20 mouse cellular contexts compared by ENCODE assay signal in genomic region chr17:8436184-8436583, GRCm38 (mm10). TPM values are rescaled to one million over a fixed set of nuclear protein-coding genes. Genes with fewer than 3 reads are reported as not detected.
DNase-seq lines count a peak whose midpoint lies in the region; ATAC-seq and TF ChIP-seq lines count a peak whose summit lies in the region.
"Had no signal": no experiment of that assay in that cellular context is flagged by ENCODE, and none has a peak within 500 bp of the region (broad histone marks: within the 10 kb centered on the region; RNA-seq: fewer than 3 reads in every experiment).

No protein-coding gene starts in this region.

- TF ChIP-seq CTCF in left cerebral cortex, adult 2 months (IDR thresholded peaks at IDR 0.05) = no peak
- no peak for TF ChIP-seq CTCF in lung, postnatal 0 days (IDR thresholded peaks at IDR 0.05)

- H3K9me3 ChIP-seq in lung, postnatal 0 days (ENCODE audit: low read length) = no peaks in the 10 kb centered on the region
- H3K9me3 ChIP-seq: embryonic facial prominence, embryonic 12.5 days; forebrain, embryonic 12.5 days had no signal

- 47% methylated on average over 7 of the region's 7 CpGs for WGBS in lung, postnatal 0 days

- intact Hi-C loops in left cerebral cortex, adult 2 months (cut with DNase I) = no loop called here

- TF ChIP-seq EP300 in lung, postnatal 0 days (IDR thresholded peaks at IDR 0.05) = no peak

- H3K36me3 ChIP-seq in lung, postnatal 0 days (ENCODE audit: insufficient read depth, low read length) = no peaks in the 10 kb centered on the region
- H3K36me3 ChIP-seq: embryonic facial prominence, embryonic 12.5 days; forebrain, embryonic 12.5 days had no signal

- peak; percentile 18 to 53; a peak in 2 of 4 replicates for ATAC-seq in hematopoietic stem cell, adult 5-6 weeks (replicated peaks in 1 of 2; ENCODE audit: insufficient read depth in 1 of 2, low FRiP score in 2 of 2, low TSS enrichment in 1 of 2, low read depth in 1 of 2, poor library complexity in 2 of 2, severe bottlenecking in 2 of 2)
- peak; percentile 49 for ATAC-seq in megakaryocyte-erythroid progenitor cell, adult 5-6 weeks (replicated peaks; ENCODE audit: low FRiP score, low TSS enrichment, poor library complexity, severe bottlenecking)
- ATAC-seq in lung, postnatal 0 days = no peak
- ATAC-seq: forebrain, embryonic 14.5 days; forebrain, embryonic 16.5 days had no signal

- peaks cover 51% of the 10 kb centered on the region for H3K27me3 ChIP-seq in lung, postnatal 0 days (replicated peaks; ENCODE audit: insufficient read depth, low read length)

- peak; percentile 56 for DNase-seq in MEL-GATA-1-ER (ENCODE audit: extremely low read depth, low read depth)
- DNase-seq in left cerebral cortex, adult 2 months (ENCODE audit: extremely low spot score in 1 of 2, low spot score in 2 of 2) = no peak
- DNase-seq in neural tube, embryonic 10.5 days (ENCODE audit: extremely low spot score, low spot score) = no peak
- no peak for DNase-seq in lung, postnatal 0 days (ENCODE audit: low spot score)
- DNase-seq: adrenal gland, adult 2 months; adrenal gland, postnatal 10 days; adrenal gland, postnatal 25 days; cerebellum, adult 11-12 months; cerebellum, adult 2 months; cerebellum, adult 9-10 months; cerebellum, postnatal 10 days; cerebellum, postnatal 25 days; embryo, embryonic 11 days had no signal

- no peak overlapping the region for H3K9ac ChIP-seq in lung, postnatal 0 days (replicated peaks; ENCODE audit: low read depth)
- H3K9ac ChIP-seq: embryonic facial prominence, embryonic 12.5 days; forebrain, embryonic 12.5 days had no signal

- H3K4me3 ChIP-seq in left cerebral cortex, adult 2 months = no peak overlapping the region
- H3K4me3 ChIP-seq in lung, postnatal 0 days (ENCODE audit: low read depth, low read length) = no peak overlapping the region
- H3K4me3 ChIP-seq: embryonic facial prominence, embryonic 12.5 days; forebrain, embryonic 12.5 days had no signal

- H3K4me1 ChIP-seq in lung, postnatal 0 days (ENCODE audit: insufficient read depth, low read depth, low read length) = no peaks in the 10 kb centered on the region

- no peak overlapping the region for H3K4me2 ChIP-seq in lung, postnatal 0 days (replicated peaks; ENCODE audit: low read depth, low read length)
- H3K4me2 ChIP-seq: embryonic facial prominence, embryonic 12.5 days; forebrain, embryonic 12.5 days had no signal

- no peak overlapping the region for H3K27ac ChIP-seq in left cerebral cortex, adult 2 months
- H3K27ac ChIP-seq in lung, postnatal 0 days (ENCODE audit: low read length) = no peak overlapping the region
- H3K27ac ChIP-seq: embryonic facial prominence, embryonic 12.5 days; forebrain, embryonic 12.5 days had no signal

RNA-seq across cellular contexts. Expression of gene T, which starts 2.0 kb away (rescaled TPM):
- total RNA-seq in hematopoietic stem cell, adult 5-6 weeks (2017) = not detected in 2 replicates
- not detected in 2 replicates for total RNA-seq in megakaryocyte-erythroid progenitor cell, adult 5-6 weeks (2014; fragmentation: Nextera tagmentation)
- total RNA-seq in megakaryocyte-erythroid progenitor cell, adult 5-6 weeks (2017) = not detected in 2 replicates
- not detected for total RNA-seq in left cerebral cortex, adult 2 months (2021)
- not detected in 2 replicates for polyA plus RNA-seq in lung, postnatal 0 days (2015; fragmentation: Nextera tagmentation; extraction: Ambion mirVana)
- total RNA-seq: adrenal gland, adult 2 months; adrenal gland, postnatal 10 days; adrenal gland, postnatal 25 days had no signal
- polyA plus RNA-seq: C2C12 had no signal
